Mouse (Mus musculus) heart, postnatal 0 days (tissue): ENCODE results near the gene Fbh1.

Source experiments
- CTCF ChIP-seq: IDR thresholded peaks from 2 replicates; pipeline ENCODE4 v1.5.1; 2016; ENCODE audit warnings: antibody characterized with exemption, control low read depth, low read depth
- EP300 ChIP-seq: IDR thresholded peaks from 2 replicates; pipeline ENCODE4 v1.6.1; 2016; ENCODE audit warnings: antibody characterized with exemption, low read depth

GRCm38 (mm10) chr2:11801299-11801930, 24.0 kb upstream of the Fbh1 start:
- no peak for TF ChIP-seq EP300
- TF ChIP-seq CTCF: no peak
